Mouse (Mus musculus): ENCODE measurements around the gene Phactr2. TPM values are rescaled to one million over a fixed set of nuclear protein-coding genes. Genes with fewer than 3 reads are reported as not detected.
"Not testable (repeated sequence)": the region's sequence is repeated elsewhere in the genome, so short reads cannot be mapped to it uniquely, and the experiment has no call there.

Gene Phactr2
- polyA plus RNA-seq (2015; fragmentation: Nextera tagmentation; extraction: Ambion mirVana), result 50.1 and 52.5 TPM in 2 replicates

DNA sequence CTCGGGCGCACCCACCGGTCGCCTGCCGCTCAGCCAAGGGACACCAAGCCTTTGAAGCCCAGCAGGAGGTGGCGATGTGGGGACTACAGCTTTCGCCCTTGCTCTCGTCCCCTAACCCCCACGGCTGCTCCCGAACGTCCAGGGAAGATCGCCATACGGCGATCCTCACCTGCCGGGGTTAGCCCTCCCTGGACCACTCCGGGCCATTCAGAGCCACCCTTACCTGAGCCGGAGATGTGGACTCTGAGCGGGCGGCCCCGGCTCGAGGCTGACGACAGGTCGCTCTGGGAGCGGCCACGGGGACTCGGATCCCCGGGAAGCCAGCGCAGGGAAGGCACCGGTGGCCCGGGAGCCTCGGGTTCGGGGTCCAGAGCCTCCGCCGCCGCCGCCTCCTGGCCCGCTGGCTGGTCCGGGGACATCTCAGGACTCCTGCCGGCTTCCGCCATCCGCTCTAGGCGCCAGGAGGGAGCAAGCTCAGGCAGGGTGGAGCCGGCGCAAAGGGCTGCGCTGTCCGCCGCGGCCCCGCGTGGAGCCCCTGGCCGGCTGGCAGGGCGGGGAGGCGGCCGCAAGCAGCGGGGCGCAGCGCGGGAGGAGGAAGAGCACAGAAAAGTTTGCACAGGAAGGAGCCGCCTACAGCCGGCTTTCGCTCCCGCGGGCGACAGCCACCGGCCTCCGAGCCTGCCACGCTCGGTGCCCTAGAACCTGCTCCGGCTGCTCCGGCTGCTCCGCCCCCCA is at the start of gene Phactr2:
Gene Phactr2 (minus strand): TSS at position 580 of the 735 bp plus-strand sequence.
- Histone ChIP-seq H3K9ac (peak within 1 kb of the TSS; percentile 90), H3K4me2 (peak within 1 kb of the TSS; percentile 98), H3K27ac (replicated peaks) (0 out of 2 replicates have a peak within 1 kb of the TSS, but pooled peaks have one; percentile 28), H3K4me3 (peak within 1 kb of the TSS; percentile 83), H3K27me3 (replicated peaks) (peaks cover 42% of the 10 kb centered on the region), H3K4me1 (peaks cover 14% of the 10 kb centered on the region), H3K9me3 (no peaks in the 10 kb centered on the region), H3K36me3 (no peaks in the 10 kb centered on the region)
- ATAC-seq (ENCODE audit: extremely low read depth, insufficient number of reproducible peaks, low FRiP score, low TSS enrichment), result peak; percentile 25; the same call in 1 of the 2 replicates
- WGBS, result under 1% methylated on average over 60 of the region's 71 CpGs

GRCm38 (mm10) chr10:13521857-13522256 is 47.6 kb upstream of the Phactr2 start:
- Histone ChIP-seq H3K4me3 (no peak overlapping the region), H3K9ac (no peak overlapping the region), H3K27me3 (replicated peaks) (no peaks in the 10 kb centered on the region), H3K4me1 (no peaks in the 10 kb centered on the region), H3K36me3 (peaks cover 22% of the 10 kb centered on the region), H3K4me2 (no peak overlapping the region), H3K9me3 (no peaks in the 10 kb centered on the region), H3K27ac (replicated peaks) (no peak overlapping the region)
- ATAC-seq (ENCODE audit: extremely low read depth, insufficient number of reproducible peaks, low FRiP score, low TSS enrichment), result no peak
- WGBS, result 73% methylated on average over 4 of the region's 4 CpGs

GRCm38 (mm10) chr10:13502371-13502770 is 28.2 kb upstream of the Phactr2 start:
- H3K36me3 ChIP-seq, result peaks cover 38% of the 10 kb centered on the region
- peak overlapping the region; percentile 65 for H3K4me3 ChIP-seq
- H3K27ac ChIP-seq (replicated peaks), result peak overlapping the region; percentile 33
- ATAC-seq (ENCODE audit: extremely low read depth, insufficient number of reproducible peaks, low FRiP score, low TSS enrichment), result no peak
- no peaks in the 10 kb centered on the region for H3K27me3 ChIP-seq (replicated peaks)
- H3K9ac ChIP-seq, result no peak overlapping the region
- 41% methylated on average over 8 of the region's 8 CpGs for WGBS
- peaks cover 20% of the 10 kb centered on the region for H3K4me1 ChIP-seq
- peak overlapping the region; percentile 88 for H3K4me2 ChIP-seq
- no peaks in the 10 kb centered on the region for H3K9me3 ChIP-seq

- H3K27ac ChIP-seq (replicated peaks); H3K9me3 ChIP-seq; H3K27me3 ChIP-seq (replicated peaks); ATAC-seq (ENCODE audit: extremely low read depth, insufficient number of reproducible peaks, low FRiP score, low TSS enrichment): not testable (repeated sequence)
- Histone ChIP-seq H3K4me2 (peak overlapping the region; percentile 88), H3K9ac (peak overlapping the region; percentile 80), H3K36me3 (peaks cover 33% of the 10 kb centered on the region), H3K4me3 (peak overlapping the region; percentile 65), H3K4me1 (peaks cover 28% of the 10 kb centered on the region)
- WGBS, result 59% methylated on average over 4 of the region's 4 CpGs
Measured at GRCm38 (mm10) chr10:13501533-13501932, 27.3 kb upstream of the Phactr2 start.

GRCm38 (mm10) chr10:13500938-13501496 is 26.8 kb upstream of the Phactr2 start:
- peaks cover 32% of the 10 kb centered on the region for H3K4me1 ChIP-seq
- H3K4me3 ChIP-seq, result peak overlapping the region; percentile 65
- H3K9me3 ChIP-seq, result no peaks in the 10 kb centered on the region
- WGBS, result 2% methylated on average over 30 of the region's 30 CpGs
- H3K36me3 ChIP-seq, result peaks cover 28% of the 10 kb centered on the region
- H3K27me3 ChIP-seq (replicated peaks), result no peaks in the 10 kb centered on the region
- H3K9ac ChIP-seq, result peak overlapping the region; percentile 80
- peak overlapping the region; percentile 88 for H3K4me2 ChIP-seq
- peak; percentile 59 for ATAC-seq (ENCODE audit: extremely low read depth, insufficient number of reproducible peaks, low FRiP score, low TSS enrichment)
- peak overlapping the region; percentile 36 for H3K27ac ChIP-seq (replicated peaks)

GRCm38 (mm10) chr10:13500473-13500872 is 26.3 kb upstream of the Phactr2 start:
- Histone ChIP-seq H3K4me3 (peak overlapping the region; percentile 65), H3K27ac (replicated peaks) (peak overlapping the region; percentile 36), H3K4me2 (peak overlapping the region; percentile 88), H3K27me3 (replicated peaks) (no peaks in the 10 kb centered on the region), H3K36me3 (peaks cover 23% of the 10 kb centered on the region), H3K9ac (peak overlapping the region; percentile 80), H3K9me3 (no peaks in the 10 kb centered on the region), H3K4me1 (peaks cover 32% of the 10 kb centered on the region)
- no peak for ATAC-seq (ENCODE audit: extremely low read depth, insufficient number of reproducible peaks, low FRiP score, low TSS enrichment)
- 47% methylated on average over 9 of the region's 9 CpGs for WGBS

- WGBS, result 79% methylated on average over 2 of the region's 2 CpGs
- no peak for ATAC-seq (ENCODE audit: extremely low read depth, insufficient number of reproducible peaks, low FRiP score, low TSS enrichment)
Measured at GRCm38 (mm10) chr10:13499331-13499730, 25.1 kb upstream of the Phactr2 start, which contains the start of gene Fuca2. Gene Fuca2, plus strand, starts transcription at chr10:13499540.

DNA sequence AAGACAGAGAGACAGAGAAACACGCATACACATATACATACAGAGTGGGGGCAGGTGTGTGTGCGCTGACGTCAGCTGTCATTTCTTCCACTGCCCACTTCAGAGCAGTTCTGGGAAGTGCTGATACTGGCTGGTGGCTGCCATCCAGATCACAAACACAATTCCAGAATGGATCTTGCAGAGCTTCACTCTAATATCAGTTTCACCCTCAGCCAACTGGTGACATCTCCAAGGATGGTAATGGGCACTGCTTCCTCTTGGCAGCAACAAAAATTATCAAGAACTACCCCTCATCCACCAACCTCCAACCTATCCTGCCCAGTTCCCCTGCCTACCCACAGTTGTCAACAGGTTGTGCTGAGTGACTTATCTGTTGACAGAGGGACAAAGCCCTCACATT is 22.1 kb upstream of the Phactr2 start:
- H3K9ac ChIP-seq, result no peak overlapping the region
- H3K4me2 ChIP-seq, result peak overlapping the region; percentile 1; the same call in 1 of the 2 replicates
- H3K36me3 ChIP-seq, result no peaks in the 10 kb centered on the region
- 50% methylated on average over 3 of the region's 3 CpGs for WGBS
- no peak overlapping the region for H3K4me3 ChIP-seq
- H3K27me3 ChIP-seq (replicated peaks), result no peaks in the 10 kb centered on the region
- peak overlapping the region; percentile 30; the same call in 1 of the 2 replicates for H3K27ac ChIP-seq (replicated peaks)
- H3K9me3 ChIP-seq, result no peaks in the 10 kb centered on the region
- H3K4me1 ChIP-seq, result peaks cover 17% of the 10 kb centered on the region
- no peak for ATAC-seq (ENCODE audit: extremely low read depth, insufficient number of reproducible peaks, low FRiP score, low TSS enrichment)

More at GRCm38 (mm10) chr10:13499331-13499730, 25.1 kb upstream of the Phactr2 start, which contains the start of gene Fuca2:
- peak within 1 kb of the TSS; percentile 88; the same call in 1 of the 2 replicates for H3K4me2 ChIP-seq
- peak within 1 kb of the TSS; percentile 36; the same call in 1 of the 2 replicates for H3K27ac ChIP-seq (replicated peaks)
- H3K27me3 ChIP-seq (replicated peaks), result no peaks in the 10 kb centered on the region
- H3K9me3 ChIP-seq, result no peaks in the 10 kb centered on the region
- H3K36me3 ChIP-seq, result peaks cover 11% of the 10 kb centered on the region
- H3K9ac ChIP-seq, result no peak within 1 kb of the TSS
- no peak within 1 kb of the TSS for H3K4me3 ChIP-seq
- H3K4me1 ChIP-seq, result peaks cover 32% of the 10 kb centered on the region

GRCm38 (mm10) chr10:13493978-13494686 is 19.9 kb upstream of the Phactr2 start:
- no peak overlapping the region for H3K9ac ChIP-seq
- WGBS, result 79% methylated on average over 9 of the region's 9 CpGs
- ATAC-seq (ENCODE audit: extremely low read depth, insufficient number of reproducible peaks, low FRiP score, low TSS enrichment), result no peak

GRCm38 (mm10) chr10:13489671-13490070 is 15.5 kb upstream of the Phactr2 start:
- no peak overlapping the region for H3K4me3 ChIP-seq
- WGBS, result 30% methylated on average over 6 of the region's 6 CpGs
- H3K27ac ChIP-seq (replicated peaks), result peak overlapping the region; percentile 51
- ATAC-seq (ENCODE audit: extremely low read depth, insufficient number of reproducible peaks, low FRiP score, low TSS enrichment), result no peak
- H3K4me2 ChIP-seq, result no peak overlapping the region
- H3K4me1 ChIP-seq, result peaks cover 13% of the 10 kb centered on the region; the same call in 1 of the 2 replicates
- H3K9me3 ChIP-seq, result no peaks in the 10 kb centered on the region
- no peaks in the 10 kb centered on the region for H3K36me3 ChIP-seq
- no peak overlapping the region for H3K9ac ChIP-seq
- no peaks in the 10 kb centered on the region for H3K27me3 ChIP-seq (replicated peaks)

More at GRCm38 (mm10) chr10:13493978-13494686, 19.9 kb upstream of the Phactr2 start:
- Histone ChIP-seq H3K4me1 (peaks cover 20% of the 10 kb centered on the region), H3K27me3 (replicated peaks) (no peaks in the 10 kb centered on the region), H3K27ac (replicated peaks) (no peak overlapping the region), H3K4me2 (no peak overlapping the region), H3K36me3 (no peaks in the 10 kb centered on the region), H3K9me3 (no peaks in the 10 kb centered on the region), H3K4me3 (no peak overlapping the region)

- H3K4me1 ChIP-seq, result peaks cover 13% of the 10 kb centered on the region; the same call in 1 of the 2 replicates
- ATAC-seq (ENCODE audit: extremely low read depth, insufficient number of reproducible peaks, low FRiP score, low TSS enrichment), result no peak
Measured at GRCm38 (mm10) chr10:13485958-13486357, 11.7 kb upstream of the Phactr2 start.

More at GRCm38 (mm10) chr10:13485958-13486357, 11.7 kb upstream of the Phactr2 start:
- Histone ChIP-seq H3K36me3 (no peaks in the 10 kb centered on the region), H3K27ac (replicated peaks) (no peak overlapping the region), H3K4me3 (no peak overlapping the region), H3K9me3 (no peaks in the 10 kb centered on the region), H3K4me2 (no peak overlapping the region), H3K27me3 (replicated peaks) (no peaks in the 10 kb centered on the region), H3K9ac (peak overlapping the region; percentile 12; the same call in 1 of the 2 replicates)
- 68% methylated on average over 4 of the region's 4 CpGs for WGBS

Data from heart, embryonic 13.5 days (tissue).